Mouse (Mus musculus): ENCODE measurements around the gene Ank.

DNA sequence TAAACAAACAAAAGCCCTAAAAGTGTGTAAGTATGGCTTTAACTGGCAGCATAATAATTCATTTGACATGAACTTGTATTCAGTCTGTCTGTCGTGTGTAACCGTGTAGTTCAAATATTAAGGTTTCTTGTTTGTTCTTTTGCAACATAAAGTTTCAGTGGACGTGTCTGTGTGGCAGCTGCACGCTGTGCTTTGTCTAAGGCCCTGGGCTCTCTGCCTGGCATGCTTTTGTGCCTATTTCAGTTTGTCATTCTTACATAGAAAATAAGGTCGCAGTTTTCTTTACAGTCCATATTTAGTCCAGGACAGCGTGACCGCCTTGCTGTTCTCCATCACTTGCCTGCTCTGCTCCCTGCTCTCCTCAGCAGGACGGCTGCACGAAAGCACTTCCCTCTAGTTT lies 5.8 kb downstream of the Ank start:
- no peak for TF ChIP-seq POLR2A (IDR thresholded peaks at IDR 0.05; ENCODE audit: insufficient read depth, low read depth, low read length)
- no peak for TF ChIP-seq CTCF (IDR thresholded peaks at IDR 0.05; ENCODE audit: insufficient read depth, low read depth, low read length)

Data from olfactory bulb, adult 2 months (tissue).